Mouse (Mus musculus): ENCODE measurements around the gene Cxadr.

The Cxadr gene

GRCm38 (mm10) chr16:78301183-78301830, at the start of gene Cxadr:
Gene Cxadr (plus strand): TSS chr16:78301489.
- DNase-seq (ENCODE audit: low spot score): peak; percentile 83

GRCm38 (mm10) chr16:78258989-78259388, 42.3 kb upstream of the Cxadr start:
- DNase-seq (ENCODE audit: low spot score): peak; percentile 57

GRCm38 (mm10) chr16:78260070-78260879, 41.0 kb upstream of the Cxadr start:
- no peak for DNase-seq (ENCODE audit: low spot score)

- DNase-seq (ENCODE audit: low spot score): no peak
Measured at GRCm38 (mm10) chr16:78261520-78261919, 39.8 kb upstream of the Cxadr start.

- no peak for DNase-seq (ENCODE audit: low spot score)
Measured at GRCm38 (mm10) chr16:78264442-78265150, 36.7 kb upstream of the Cxadr start.

- peak; percentile 86 for DNase-seq (ENCODE audit: low spot score)
Measured at GRCm38 (mm10) chr16:78265151-78265590, 36.1 kb upstream of the Cxadr start.

- peak; percentile 49 for DNase-seq (ENCODE audit: low spot score)
Measured at GRCm38 (mm10) chr16:78265826-78266225, 35.5 kb upstream of the Cxadr start.

- no peak for DNase-seq (ENCODE audit: low spot score)
Measured at GRCm38 (mm10) chr16:78267453-78267852, 33.8 kb upstream of the Cxadr start.

- no peak for DNase-seq (ENCODE audit: low spot score)
Measured at GRCm38 (mm10) chr16:78268167-78268566, 33.1 kb upstream of the Cxadr start.

GRCm38 (mm10) chr16:78274825-78275455, 26.3 kb upstream of the Cxadr start:
- DNase-seq (ENCODE audit: low spot score): no peak

GRCm38 (mm10) chr16:78277567-78277966, 23.7 kb upstream of the Cxadr start:
- no peak for DNase-seq (ENCODE audit: low spot score)

- DNase-seq (ENCODE audit: low spot score): no peak
Measured at GRCm38 (mm10) chr16:78280093-78280881, 21.0 kb upstream of the Cxadr start.

- DNase-seq (ENCODE audit: low spot score): no peak
Measured at GRCm38 (mm10) chr16:78283231-78283630, 18.1 kb upstream of the Cxadr start.

- DNase-seq (ENCODE audit: low spot score): no peak
Measured at GRCm38 (mm10) chr16:78294051-78294450, 7.2 kb upstream of the Cxadr start.

GRCm38 (mm10) chr16:78294606-78295275, 6.5 kb upstream of the Cxadr start:
- no peak for DNase-seq (ENCODE audit: low spot score)

GRCm38 (mm10) chr16:78295601-78296000, 5.7 kb upstream of the Cxadr start:
- no peak for DNase-seq (ENCODE audit: low spot score)

GRCm38 (mm10) chr16:78296114-78296513, 5.2 kb upstream of the Cxadr start:
- no peak for DNase-seq (ENCODE audit: low spot score)

GRCm38 (mm10) chr16:78301831-78302677, 765 bp downstream of the Cxadr start:
- no peak for DNase-seq (ENCODE audit: low spot score)

- DNase-seq (ENCODE audit: low spot score): no peak
Measured at GRCm38 (mm10) chr16:78302678-78303050, 1.4 kb downstream of the Cxadr start.

GRCm38 (mm10) chr16:78305606-78306100, 4.4 kb downstream of the Cxadr start:
- no peak for DNase-seq (ENCODE audit: low spot score)

Data from lung, postnatal 25 days (tissue).